Mouse (Mus musculus) megakaryocyte-erythroid progenitor cell, adult 5-6 weeks (primary cell): ENCODE measurements around the gene Spem2. TPM values are rescaled to one million over a fixed set of nuclear protein-coding genes. Genes with fewer than 3 reads are reported as not detected.

Experiments
- ATAC-seq: replicated peaks from 2 replicates; pipeline ENCODE4 v1.8.0; 2016; ENCODE audit warnings: mild to moderate bottlenecking, inconsistent platforms; ENCODE audit not compliant: severe bottlenecking, poor library complexity, low FRiP score, low TSS enrichment
- total RNA-seq, 2 experiments: library from RNA; stranded (forward) in 1 of 2; stranded (reverse) in 1 of 2; fragments of 200-1000, 215-1000 nt in 1 of 2; fragments of >200 nt in 1 of 2; fragmentation: Nextera tagmentation in 1 of 2; gene quantifications; 2 replicates each; pipeline ENCODE4 v1.2.3; 2014 to 2017

Gene Spem2
- total RNA-seq, 2 experiments from 2014 or later = not detected

- no peak for ATAC-seq
These were observed 42.5 kb downstream of the Spem2 start for GRCm38 (mm10) chr11:69775716-69776115.

DNA sequence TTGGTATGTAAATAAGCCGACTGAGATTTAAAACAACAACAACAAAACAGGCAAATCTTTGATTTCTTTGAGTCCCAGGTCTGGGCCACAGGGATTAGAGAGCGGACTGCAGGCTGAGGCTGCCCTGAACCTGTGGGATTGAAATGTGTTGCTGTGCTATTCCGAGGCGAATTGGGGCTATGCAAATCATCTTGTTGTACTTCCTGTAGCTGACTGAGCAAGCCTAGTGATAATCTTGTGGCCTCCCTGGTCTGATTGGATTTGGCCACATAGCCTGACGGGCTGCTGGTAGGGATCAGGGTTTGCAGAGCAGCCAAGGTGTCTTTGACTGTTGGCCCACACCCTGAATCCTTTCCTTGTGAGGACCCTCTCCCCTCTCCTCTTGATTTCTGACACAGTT lies 43.3 kb downstream of the Spem2 start:
- ATAC-seq = no peak

GRCm38 (mm10) chr11:69767625-69767909 lies 50.7 kb downstream of the Spem2 start:
- no peak for ATAC-seq

- no peak for ATAC-seq
These were observed 51.2 kb downstream of the Spem2 start for GRCm38 (mm10) chr11:69766872-69767624.

Other genes starting within 250 kb of the Spem2 start
Only the 30 nearest of the 44 such genes appear.
- 47.6 and 58.3 TPM in 2 replicates for gene Mpdu1, start 155.8 kb downstream of the Spem2 start, total RNA-seq (2014; fragmentation: Nextera tagmentation)
- gene Mpdu1, start 155.8 kb downstream of the Spem2 start, total RNA-seq (2017) = 40.6 and 41.1 TPM in 2 replicates
- gene Cd68, start 152.3 kb downstream of the Spem2 start, total RNA-seq (2014; fragmentation: Nextera tagmentation) = 5.1 and 6.3 TPM in 2 replicates
- 3.4 and 6.5 TPM in 2 replicates for gene Cd68, start 152.3 kb downstream of the Spem2 start, total RNA-seq (2017)
- gene Eif4a1, start 146.0 kb downstream of the Spem2 start, total RNA-seq (2014; fragmentation: Nextera tagmentation) = 918 and 983 TPM in 2 replicates
- gene Eif4a1, start 146.0 kb downstream of the Spem2 start, total RNA-seq (2017) = 973 and 1,155 TPM in 2 replicates
- gene Senp3, start 136.4 kb downstream of the Spem2 start, total RNA-seq (2014; fragmentation: Nextera tagmentation) = 96.1 and 117 TPM in 2 replicates
- 98.4 and 120 TPM in 2 replicates for gene Senp3, start 136.4 kb downstream of the Spem2 start, total RNA-seq (2017)
- 5.0 and 6.5 TPM in 2 replicates for gene Tnfsf13, start 132.7 kb downstream of the Spem2 start, total RNA-seq (2014; fragmentation: Nextera tagmentation)
- gene Tnfsf13, start 132.7 kb downstream of the Spem2 start, total RNA-seq (2017) = 11.7 and 23.0 TPM in 2 replicates
- 4.7 TPM in 1 of 2 replicates, not detected in the other for gene Tnfsf12, start 122.6 kb downstream of the Spem2 start, total RNA-seq (2014; fragmentation: Nextera tagmentation)
- gene Tnfsf12, start 122.6 kb downstream of the Spem2 start, total RNA-seq (2017) = 0.47 TPM in 1 of 2 replicates, not detected in the other
- 0.20 TPM in 1 of 2 replicates, not detected in the other for gene Tnfsfm13, start 122.4 kb downstream of the Spem2 start, total RNA-seq (2014; fragmentation: Nextera tagmentation)
- gene Tnfsfm13, start 122.4 kb downstream of the Spem2 start, total RNA-seq (2017) = 0.80 and 1.4 TPM in 2 replicates
- gene Polr2a, start 59.8 kb downstream of the Spem2 start, total RNA-seq (2014; fragmentation: Nextera tagmentation) = 106 TPM in 2 replicates
- gene Polr2a, start 59.8 kb downstream of the Spem2 start, total RNA-seq (2017) = 11.9 and 26.6 TPM in 2 replicates
- gene Slc35g3, start 56.5 kb downstream of the Spem2 start, total RNA-seq (2014; fragmentation: Nextera tagmentation) = not detected in 2 replicates
- not detected in 2 replicates for gene Slc35g3, start 56.5 kb downstream of the Spem2 start, total RNA-seq (2017)
- gene Zbtb4, start 52.6 kb downstream of the Spem2 start, total RNA-seq (2014; fragmentation: Nextera tagmentation) = 2.8 and 4.0 TPM in 2 replicates
- gene Zbtb4, start 52.6 kb downstream of the Spem2 start, total RNA-seq (2017) = 1.1 and 2.1 TPM in 2 replicates
- 2.3 TPM in 1 of 2 replicates, not detected in the other for gene Chrnb1, start 22.5 kb downstream of the Spem2 start, total RNA-seq (2014; fragmentation: Nextera tagmentation)
- gene Chrnb1, start 22.5 kb downstream of the Spem2 start, total RNA-seq (2017) = 0.28 and 1.9 TPM in 2 replicates
- gene Fgf11, start 16.6 kb downstream of the Spem2 start, total RNA-seq (2014; fragmentation: Nextera tagmentation) = 0.57 and 0.63 TPM in 2 replicates
- gene Fgf11, start 16.6 kb downstream of the Spem2 start, total RNA-seq (2017) = 2.3 TPM in 1 of 2 replicates, not detected in the other
- gene Tmem102, start 12.8 kb downstream of the Spem2 start, total RNA-seq (2014; fragmentation: Nextera tagmentation) = not detected in 2 replicates
- gene Tmem102, start 12.8 kb downstream of the Spem2 start, total RNA-seq (2017) = not detected in 2 replicates
- gene Gm39566, start 3.2 kb downstream of the Spem2 start, total RNA-seq (2014; fragmentation: Nextera tagmentation) = not detected in 2 replicates
- gene Gm39566, start 3.2 kb downstream of the Spem2 start, total RNA-seq (2017) = not detected in 2 replicates
- not detected in 2 replicates for gene Spem1, start 3.7 kb upstream of the Spem2 start, total RNA-seq (2014; fragmentation: Nextera tagmentation)
- not detected in 2 replicates for gene Spem1, start 3.7 kb upstream of the Spem2 start, total RNA-seq (2017)
- 7.9 and 8.3 TPM in 2 replicates for gene Nlgn2, start 19.3 kb upstream of the Spem2 start, total RNA-seq (2014; fragmentation: Nextera tagmentation)
- 2.9 and 3.8 TPM in 2 replicates for gene Nlgn2, start 19.3 kb upstream of the Spem2 start, total RNA-seq (2017)
- 166 and 210 TPM in 2 replicates for gene Tmem256, start 20.0 kb upstream of the Spem2 start, total RNA-seq (2014; fragmentation: Nextera tagmentation)
- 64.8 and 66.7 TPM in 2 replicates for gene Tmem256, start 20.0 kb upstream of the Spem2 start, total RNA-seq (2017)
- gene Plscr3, start 27.9 kb upstream of the Spem2 start, total RNA-seq (2014; fragmentation: Nextera tagmentation) = 54.7 and 61.3 TPM in 2 replicates
- 14.5 and 14.8 TPM in 2 replicates for gene Plscr3, start 27.9 kb upstream of the Spem2 start, total RNA-seq (2017)
- gene Tnk1, start 40.3 kb upstream of the Spem2 start, total RNA-seq (2014; fragmentation: Nextera tagmentation) = 0.48 TPM in 1 of 2 replicates, not detected in the other
- 0.34 TPM in 1 of 2 replicates, not detected in the other for gene Tnk1, start 40.3 kb upstream of the Spem2 start, total RNA-seq (2017)
- not detected in 2 replicates for gene Tmem95, start 59.6 kb upstream of the Spem2 start, total RNA-seq (2014; fragmentation: Nextera tagmentation)
- gene Tmem95, start 59.6 kb upstream of the Spem2 start, total RNA-seq (2017) = not detected in 2 replicates
- 0.54 and 0.79 TPM in 2 replicates for gene Kctd11, start 62.9 kb upstream of the Spem2 start, total RNA-seq (2014; fragmentation: Nextera tagmentation)
- 1.3 TPM in 1 of 2 replicates, not detected in the other for gene Kctd11, start 62.9 kb upstream of the Spem2 start, total RNA-seq (2017)
- 52.7 and 59.4 TPM in 2 replicates for gene Acap1, start 77.1 kb upstream of the Spem2 start, total RNA-seq (2014; fragmentation: Nextera tagmentation)
- gene Acap1, start 77.1 kb upstream of the Spem2 start, total RNA-seq (2017) = 40.3 and 55.2 TPM in 2 replicates
- gene 2810408A11Rik, start 82.5 kb upstream of the Spem2 start, total RNA-seq (2014; fragmentation: Nextera tagmentation) = 2.4 and 4.0 TPM in 2 replicates
- 3.4 and 4.1 TPM in 2 replicates for gene 2810408A11Rik, start 82.5 kb upstream of the Spem2 start, total RNA-seq (2017)
- gene Neurl4, start 82.6 kb upstream of the Spem2 start, total RNA-seq (2014; fragmentation: Nextera tagmentation) = 31.7 and 51.2 TPM in 2 replicates
- 27.9 and 64.3 TPM in 2 replicates for gene Neurl4, start 82.6 kb upstream of the Spem2 start, total RNA-seq (2017)
- 155 and 190 TPM in 2 replicates for gene Gps2, start 95.4 kb upstream of the Spem2 start, total RNA-seq (2014; fragmentation: Nextera tagmentation)
- 53.7 and 106 TPM in 2 replicates for gene Gps2, start 95.4 kb upstream of the Spem2 start, total RNA-seq (2017)
- 1,285 and 1,514 TPM in 2 replicates for gene Eif5a, start 103.5 kb upstream of the Spem2 start, total RNA-seq (2014; fragmentation: Nextera tagmentation)
- gene Eif5a, start 103.5 kb upstream of the Spem2 start, total RNA-seq (2017) = 1,032 and 1,474 TPM in 2 replicates
- gene Ybx2, start 117.3 kb upstream of the Spem2 start, total RNA-seq (2014; fragmentation: Nextera tagmentation) = 2.2 TPM in 1 of 2 replicates, not detected in the other
- not detected in 2 replicates for gene Ybx2, start 117.3 kb upstream of the Spem2 start, total RNA-seq (2017)
- 0.15 and 5.2 TPM in 2 replicates for gene Slc2a4, start 129.7 kb upstream of the Spem2 start, total RNA-seq (2014; fragmentation: Nextera tagmentation)
- 0.19 and 0.88 TPM in 2 replicates for gene Slc2a4, start 129.7 kb upstream of the Spem2 start, total RNA-seq (2017)
- gene Cldn7, start 146.3 kb upstream of the Spem2 start, total RNA-seq (2014; fragmentation: Nextera tagmentation) = not detected in 2 replicates
- gene Cldn7, start 146.3 kb upstream of the Spem2 start, total RNA-seq (2017) = not detected in 2 replicates
- gene Ctdnep1, start 162.7 kb upstream of the Spem2 start, total RNA-seq (2014; fragmentation: Nextera tagmentation) = 181 and 216 TPM in 2 replicates
- gene Ctdnep1, start 162.7 kb upstream of the Spem2 start, total RNA-seq (2017) = 9.8 and 38.6 TPM in 2 replicates